Mouse (Mus musculus) kidney, adult 2 months (tissue): ENCODE data around the gene Aplf. TPM values are rescaled to one million over a fixed set of nuclear protein-coding genes. Genes with fewer than 3 reads are reported as not detected.

Experiments
- DNase-seq: peaks from one replicate; pipeline ENCODE4 v3.0.0; 2021
- H3K27ac ChIP-seq: fragments of 200-500 bp; 2 replicates; pipeline ENCODE4 v1.5.1; 2012; ENCODE audit warnings: low read depth, low read length, control low read depth, inconsistent platforms; ENCODE audit not compliant: insufficient read depth
- H3K27me3 ChIP-seq: fragments of 200-500 bp; replicated peaks from 2 replicates; pipeline ENCODE4 v1.6.1; 2012; ENCODE audit warnings: mild to moderate bottlenecking, moderate library complexity, low read length, inconsistent platforms; ENCODE audit not compliant: control insufficient read depth, insufficient read depth
- H3K36me3 ChIP-seq: fragments of 200-500 bp; 2 replicates; pipeline ENCODE4 v1.6.1; 2012; ENCODE audit warnings: mild to moderate bottlenecking, moderate library complexity, low read length, inconsistent platforms; ENCODE audit not compliant: control insufficient read depth, insufficient read depth
- H3K4me1 ChIP-seq: fragments of 200-500 bp; 2 replicates; pipeline ENCODE4 v1.6.1; 2011; ENCODE audit warnings: low read length; ENCODE audit not compliant: control insufficient read depth, insufficient read depth
- H3K4me3 ChIP-seq: fragments of 200-500 bp; 2 replicates; pipeline ENCODE4 v1.5.1; 2011; ENCODE audit warnings: mild to moderate bottlenecking, low read depth, low read length, control low read depth; ENCODE audit not compliant: insufficient read depth
- CTCF ChIP-seq: fragments of 200-500 bp; conservative IDR thresholded peaks from 2 replicates; pipeline ENCODE4 v1.5.1; 2011; ENCODE audit warnings: low read depth, mild to moderate bottlenecking, control low read depth, low read length, moderate library complexity, mixed read lengths; ENCODE audit not compliant: insufficient read depth, insufficient read length
- POLR2A ChIP-seq: fragments of 200-500 bp; IDR thresholded peaks from one replicate; pipeline ENCODE4 v1.6.1; 2011; ENCODE audit warnings: low read depth, low read length, control low read depth
- WGBS: fragments of 180-500 bp; shearing (Covaris S2); methylation state at CpG from one replicate; pipeline ENCODE4 v1.1.7; 2018; 5-methylcytosine and 5-hydroxymethylcytosine counted together
- polyA plus RNA-seq: library from polyadenylated mRNA; depleted of rRNA; stranded (reverse); fragments of >200 nt; gene quantifications from 2 replicates; pipeline ENCODE4 v1.2.3, GENCODE M21; 2012; rRNA removed

Aplf gene
- polyA plus RNA-seq, 1 experiment = 2.6 TPM

GRCm38 (mm10) chr6:87583183-87583611, 88.8 kb downstream of the Aplf start:
- no peak overlapping the region for H3K4me3 ChIP-seq
- no peaks in the 10 kb centered on the region for H3K27me3 ChIP-seq
- TF ChIP-seq POLR2A = no peak
- no peak for TF ChIP-seq CTCF
- H3K27ac ChIP-seq = no peak overlapping the region
- no peak for DNase-seq
- H3K36me3 ChIP-seq = no peaks in the 10 kb centered on the region
- H3K4me1 ChIP-seq = no peaks in the 10 kb centered on the region
- WGBS = 92% methylated on average over 1 of the region's 1 CpGs

GRCm38 (mm10) chr6:87582456-87582855, 89.5 kb downstream of the Aplf start:
- Histone ChIP-seq H3K27ac (no peak overlapping the region), H3K36me3 (no peaks in the 10 kb centered on the region), H3K4me1 (no peaks in the 10 kb centered on the region), H3K4me3 (no peak overlapping the region), H3K27me3 (no peaks in the 10 kb centered on the region)
- WGBS = 53% methylated on average over 6 of the region's 6 CpGs
- DNase-seq = peak; percentile 9
- TF ChIP-seq CTCF = no peak
- no peak for TF ChIP-seq POLR2A

GRCm38 (mm10) chr6:87581581-87581980, 90.4 kb downstream of the Aplf start:
- DNase-seq = no peak
- H3K4me1 ChIP-seq = no peaks in the 10 kb centered on the region
- no peaks in the 10 kb centered on the region for H3K36me3 ChIP-seq
- no peaks in the 10 kb centered on the region for H3K27me3 ChIP-seq
- WGBS = 94% methylated on average over 18 of the region's 18 CpGs
- H3K4me3 ChIP-seq = no peak overlapping the region
- H3K27ac ChIP-seq = no peak overlapping the region
- no peak for TF ChIP-seq CTCF
- no peak for TF ChIP-seq POLR2A

GRCm38 (mm10) chr6:87581071-87581470, 90.9 kb downstream of the Aplf start:
- Histone ChIP-seq H3K36me3 (no peaks in the 10 kb centered on the region), H3K4me1 (no peaks in the 10 kb centered on the region), H3K27me3 (no peaks in the 10 kb centered on the region), H3K27ac (no peak overlapping the region), H3K4me3 (no peak overlapping the region)
- TF ChIP-seq POLR2A = no peak
- TF ChIP-seq CTCF = no peak
- WGBS = 75% methylated on average over 15 of the region's 15 CpGs
- no peak for DNase-seq

Other genes with a start within 250 kb of the Aplf start
- not detected in 2 replicates for gene Bmp10, start 243.2 kb downstream of the Aplf start, polyA plus RNA-seq
- 0.68 and 1.5 TPM in 2 replicates for gene Arhgap25, start 138.9 kb downstream of the Aplf start, polyA plus RNA-seq
- 0.19 and 0.22 TPM in 2 replicates for gene Prokr1, start 81.5 kb downstream of the Aplf start, polyA plus RNA-seq
- 2.7 and 3.0 TPM in 2 replicates for gene Efcc1, start 58.7 kb upstream of the Aplf start, polyA plus RNA-seq
- 0.66 and 1.1 TPM in 2 replicates for gene Gp9, start 105.9 kb upstream of the Aplf start, polyA plus RNA-seq
- 49.5 and 52.0 TPM in 2 replicates for gene Rab43, start 140.0 kb upstream of the Aplf start, polyA plus RNA-seq
- 0.53 and 0.77 TPM in 2 replicates for gene Gm45140, start 163.6 kb upstream of the Aplf start, polyA plus RNA-seq
- gene Isy1, start 166.6 kb upstream of the Aplf start, polyA plus RNA-seq = 14.1 and 18.4 TPM in 2 replicates
- gene Cnbp, start 178.9 kb upstream of the Aplf start, polyA plus RNA-seq = 175 and 184 TPM in 2 replicates
- 35.5 and 41.4 TPM in 2 replicates for gene Copg1, start 215.6 kb upstream of the Aplf start, polyA plus RNA-seq
- 19.8 and 21.2 TPM in 2 replicates for gene Hmces, start 241.7 kb upstream of the Aplf start, polyA plus RNA-seq